Mouse (Mus musculus): ENCODE data around the gene Hmga1. TPM values are rescaled to one million over a fixed set of nuclear protein-coding genes. Genes with fewer than 3 reads are reported as not detected.

The Hmga1 gene
- polyA plus RNA-seq, 1 experiment from 2014 or later: 116 TPM

DNA sequence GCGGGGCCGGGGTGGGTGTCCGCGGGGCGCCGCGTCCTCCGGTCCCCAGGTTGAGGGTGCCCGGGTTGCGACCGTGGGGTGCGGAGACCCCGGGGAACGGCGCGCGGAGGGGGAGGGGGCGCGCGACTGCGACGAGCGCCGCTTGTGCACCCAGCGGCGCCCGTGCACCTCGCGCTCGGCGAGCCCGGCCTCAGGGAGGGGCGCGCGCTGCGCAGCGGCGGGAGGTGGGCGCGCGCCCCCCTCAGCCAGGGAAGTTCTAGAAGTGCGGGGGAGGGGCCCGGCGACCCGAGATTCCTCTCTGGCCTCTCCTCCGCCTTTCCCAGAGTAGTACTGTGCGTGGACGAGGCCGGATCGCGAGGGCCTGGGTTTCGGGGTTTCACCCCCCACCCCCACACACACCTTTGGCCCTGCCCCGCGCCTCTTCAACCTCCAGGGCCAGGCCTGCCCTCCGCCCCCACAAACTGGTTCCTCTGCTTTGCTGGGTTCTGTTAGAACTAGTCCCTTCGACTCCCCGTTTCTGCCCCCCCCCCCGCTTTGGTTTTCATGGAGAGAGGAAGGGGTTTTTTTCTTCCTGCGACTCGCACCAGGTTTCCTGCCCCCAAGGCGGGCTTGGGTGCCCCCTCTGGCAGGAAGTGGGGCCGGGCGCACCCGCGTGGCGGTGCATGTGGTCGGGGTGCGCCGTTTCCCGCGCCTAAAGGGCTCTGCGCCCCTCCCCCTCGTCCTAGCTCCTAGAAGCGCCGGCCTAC, 1.1 kb downstream of the Hmga1 start:
- TF ChIP-seq CTCF (IDR thresholded peaks at IDR 0.05; ENCODE audit: low read depth): peak; percentile 35
- Histone ChIP-seq H3K9me3 (ENCODE audit: control insufficient read depth) (no peaks in the 10 kb centered on the region), H3K27me3 (replicated peaks; ENCODE audit: control insufficient read depth, insufficient read depth, low read length) (no peaks in the 10 kb centered on the region), H3K4me2 (replicated peaks; ENCODE audit: low read depth) (peak overlapping the region; percentile 93), H3K4me3 (ENCODE audit: low read depth, low read length) (peak overlapping the region; percentile 80), H3K4me1 (replicated peaks; ENCODE audit: control insufficient read depth, insufficient read depth, low read length) (peaks cover 3% of the 10 kb centered on the region; the same call in 1 of the 2 replicates), H3K27ac (ENCODE audit: low read depth, low read length) (peak overlapping the region; percentile 91), H3K9ac (ENCODE audit: low read depth, low read length) (peak overlapping the region; percentile 81), H3K36me3 (ENCODE audit: control insufficient read depth, insufficient read depth) (no peaks in the 10 kb centered on the region; the same call in 1 of the 2 replicates)
- ATAC-seq: peak; percentile 12; the same call in 1 of the 2 replicates
- WGBS: 1% methylated on average over 36 of the region's 75 CpGs

DNA sequence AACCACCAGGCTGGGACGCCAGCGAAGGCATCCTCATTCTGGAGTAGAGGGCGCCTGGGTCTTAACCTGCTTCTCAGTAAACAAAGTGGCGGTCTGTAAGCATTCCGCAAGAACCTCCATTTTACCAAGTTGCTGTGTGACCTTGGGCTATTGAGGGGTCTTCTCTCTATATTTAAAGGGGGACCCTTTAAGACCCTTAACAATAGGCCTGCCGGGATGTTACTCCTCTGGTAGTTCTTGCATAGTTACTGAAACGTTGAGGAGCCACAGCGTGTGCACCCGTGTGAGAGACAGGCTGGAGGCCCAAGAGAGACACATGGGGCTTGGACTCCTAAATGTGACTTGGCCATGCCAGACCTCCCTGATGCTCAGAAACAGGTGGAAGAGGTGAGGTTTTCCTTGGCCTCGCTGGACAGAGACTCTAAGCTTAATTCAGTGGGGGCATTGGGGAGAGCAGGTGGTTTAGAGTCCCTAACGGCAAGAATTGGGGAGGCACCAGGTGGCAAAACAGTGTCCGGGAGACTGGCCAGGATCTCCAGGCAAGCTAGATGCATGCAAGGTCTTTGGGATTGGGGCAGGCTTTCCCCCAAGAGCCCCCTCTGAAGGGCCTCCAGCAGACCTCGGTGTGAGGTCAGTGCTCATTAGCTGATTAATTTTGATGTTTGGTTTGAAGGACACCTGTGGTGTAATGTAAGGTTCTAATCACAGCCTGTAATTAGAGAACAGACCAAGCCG, 1.8 kb downstream of the Hmga1 start:
- H3K4me3 ChIP-seq (ENCODE audit: low read depth, low read length): peak overlapping the region; percentile 80
- H3K4me2 ChIP-seq (replicated peaks; ENCODE audit: low read depth): peak overlapping the region; percentile 93
- no peaks in the 10 kb centered on the region for H3K27me3 ChIP-seq (replicated peaks; ENCODE audit: control insufficient read depth, insufficient read depth, low read length)
- peak overlapping the region; percentile 81; the same call in 1 of the 2 replicates for H3K9ac ChIP-seq (ENCODE audit: low read depth, low read length)
- whole genome bisulfite sequencing: 12% methylated on average over 14 of the region's 14 CpGs
- TF ChIP-seq CTCF (IDR thresholded peaks at IDR 0.05; ENCODE audit: low read depth): no peak
- peak overlapping the region; percentile 91 for H3K27ac ChIP-seq (ENCODE audit: low read depth, low read length)
- H3K9me3 ChIP-seq (ENCODE audit: control insufficient read depth): no peaks in the 10 kb centered on the region
- no peaks in the 10 kb centered on the region; the same call in 1 of the 2 replicates for H3K36me3 ChIP-seq (ENCODE audit: control insufficient read depth, insufficient read depth)
- peaks cover 3% of the 10 kb centered on the region; the same call in 1 of the 2 replicates for H3K4me1 ChIP-seq (replicated peaks; ENCODE audit: control insufficient read depth, insufficient read depth, low read length)
- no peak for ATAC-seq

DNA sequence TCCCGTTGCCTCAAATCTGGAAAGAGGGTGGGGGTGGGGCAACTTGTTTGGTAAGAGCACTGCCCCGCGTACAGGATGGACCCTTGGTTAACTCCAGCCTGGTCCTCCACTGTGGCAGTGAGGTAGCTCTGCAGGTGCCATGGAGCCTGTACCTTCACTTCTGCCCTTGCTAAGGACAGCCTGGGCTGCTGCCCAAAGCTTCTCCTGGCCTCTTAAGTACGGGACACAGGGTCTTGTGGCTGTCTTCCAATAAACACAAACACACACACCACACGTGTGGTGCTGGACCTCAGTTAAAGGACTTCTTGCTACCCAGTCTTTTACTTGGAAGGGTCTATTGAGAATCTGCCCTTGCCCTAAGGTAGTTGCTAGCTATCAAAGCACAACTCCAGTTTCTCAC, 2.5 kb downstream of the Hmga1 start:
- no peak for TF ChIP-seq CTCF (IDR thresholded peaks at IDR 0.05; ENCODE audit: low read depth)
- Histone ChIP-seq H3K27ac (ENCODE audit: low read depth, low read length) (no peak overlapping the region), H3K9me3 (ENCODE audit: control insufficient read depth) (no peaks in the 10 kb centered on the region), H3K36me3 (ENCODE audit: control insufficient read depth, insufficient read depth) (no peaks in the 10 kb centered on the region; the same call in 1 of the 2 replicates), H3K4me1 (replicated peaks; ENCODE audit: control insufficient read depth, insufficient read depth, low read length) (peaks cover 3% of the 10 kb centered on the region; the same call in 1 of the 2 replicates), H3K4me2 (replicated peaks; ENCODE audit: low read depth) (peak overlapping the region; percentile 93), H3K27me3 (replicated peaks; ENCODE audit: control insufficient read depth, insufficient read depth, low read length) (no peaks in the 10 kb centered on the region), H3K4me3 (ENCODE audit: low read depth, low read length) (peak overlapping the region; percentile 80), H3K9ac (ENCODE audit: low read depth, low read length) (no peak overlapping the region)
- 12% methylated on average over 5 of the region's 5 CpGs for WGBS
- no peak for ATAC-seq

- no peak for TF ChIP-seq CTCF (IDR thresholded peaks at IDR 0.05; ENCODE audit: low read depth)
- H3K4me3 ChIP-seq (ENCODE audit: low read depth, low read length): no peak overlapping the region
- H3K4me1 ChIP-seq (replicated peaks; ENCODE audit: control insufficient read depth, insufficient read depth, low read length): peaks cover 3% of the 10 kb centered on the region; the same call in 1 of the 2 replicates
- H3K9me3 ChIP-seq (ENCODE audit: control insufficient read depth): no peaks in the 10 kb centered on the region
- peak overlapping the region; percentile 93 for H3K4me2 ChIP-seq (replicated peaks; ENCODE audit: low read depth)
- ATAC-seq: no peak
- no peaks in the 10 kb centered on the region for H3K27me3 ChIP-seq (replicated peaks; ENCODE audit: control insufficient read depth, insufficient read depth, low read length)
- no peaks in the 10 kb centered on the region; the same call in 1 of the 2 replicates for H3K36me3 ChIP-seq (ENCODE audit: control insufficient read depth, insufficient read depth)
- 40% methylated on average over 10 of the region's 12 CpGs for WGBS
- H3K9ac ChIP-seq (ENCODE audit: low read depth, low read length): no peak overlapping the region
- no peak overlapping the region for H3K27ac ChIP-seq (ENCODE audit: low read depth, low read length)
Measured at GRCm38 (mm10) chr17:27559596-27559995, 3.3 kb downstream of the Hmga1 start.

DNA sequence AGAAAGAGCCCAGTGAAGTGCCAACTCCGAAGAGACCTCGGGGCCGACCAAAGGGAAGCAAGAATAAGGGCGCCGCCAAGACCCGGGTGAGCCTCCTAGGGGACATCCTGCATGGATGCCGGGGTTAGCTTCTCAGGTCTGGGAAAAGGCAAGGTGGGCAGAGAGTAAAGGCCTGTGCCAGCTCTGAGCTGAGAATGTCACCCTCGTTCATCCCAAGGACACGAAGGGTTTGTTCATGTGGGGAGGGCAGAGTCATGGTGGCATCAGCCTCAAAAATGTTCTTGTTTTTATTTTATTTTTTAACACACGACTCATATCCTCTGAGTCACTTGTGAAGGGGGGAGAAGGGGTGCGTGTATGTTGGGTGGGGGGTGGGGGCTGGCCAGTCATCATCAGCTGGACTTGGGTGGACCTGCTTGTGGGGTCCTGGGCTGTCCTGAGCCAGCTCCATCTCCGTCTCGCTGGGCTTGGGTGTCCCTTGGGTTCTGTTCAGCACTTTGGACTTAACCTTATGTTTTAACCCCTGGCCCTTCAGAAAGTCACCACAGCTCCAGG, 4.7 kb downstream of the Hmga1 start:
- Histone ChIP-seq H3K9me3 (ENCODE audit: control insufficient read depth) (no peaks in the 10 kb centered on the region), H3K9ac (ENCODE audit: low read depth, low read length) (no peak overlapping the region), H3K4me2 (replicated peaks; ENCODE audit: low read depth) (no peak overlapping the region), H3K4me3 (ENCODE audit: low read depth, low read length) (no peak overlapping the region), H3K36me3 (ENCODE audit: control insufficient read depth, insufficient read depth) (no peaks in the 10 kb centered on the region; the same call in 1 of the 2 replicates), H3K27ac (ENCODE audit: low read depth, low read length) (no peak overlapping the region), H3K27me3 (replicated peaks; ENCODE audit: control insufficient read depth, insufficient read depth, low read length) (no peaks in the 10 kb centered on the region), H3K4me1 (replicated peaks; ENCODE audit: control insufficient read depth, insufficient read depth, low read length) (peaks cover 3% of the 10 kb centered on the region; the same call in 1 of the 2 replicates)
- WGBS: 76% methylated on average over 13 of the region's 13 CpGs
- TF ChIP-seq CTCF (IDR thresholded peaks at IDR 0.05; ENCODE audit: low read depth): no peak
- no peak for ATAC-seq
